Mouse (Mus musculus): Measurements from ENCODE around the gene Sult1a1. TPM values are rescaled to one million over a fixed set of nuclear protein-coding genes. Genes with fewer than 3 reads are reported as not detected.

Gene Sult1a1
- polyA plus RNA-seq (2015; fragmentation: Nextera tagmentation; extraction: Ambion mirVana): 7.5 and 7.6 TPM in 2 replicates

DNA sequence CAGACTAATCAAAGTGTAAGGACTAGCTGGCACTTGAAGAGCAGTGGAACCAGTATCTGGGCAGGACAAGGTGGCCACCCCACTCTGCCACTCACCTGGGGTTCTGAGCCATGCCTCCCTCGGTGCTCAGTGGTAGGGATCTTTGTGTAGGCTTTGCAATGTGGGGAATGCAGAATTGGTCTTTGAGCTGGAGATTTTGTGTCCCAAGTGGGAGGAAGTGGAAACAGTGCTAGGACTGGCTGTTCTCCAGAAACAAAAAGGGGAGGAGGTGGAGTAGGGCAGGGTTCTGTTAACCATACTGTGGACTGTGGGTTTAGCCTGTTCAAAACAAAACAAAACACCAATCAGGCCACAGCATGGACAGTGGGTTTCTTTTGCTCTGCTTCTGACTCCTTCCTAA, at the start of gene Sult1a1:
Sult1a1 (minus strand) TSS at position 226 of the 400 bp plus-strand sequence.
- Histone ChIP-seq H3K27me3 (replicated peaks; ENCODE audit: control insufficient read depth, insufficient read depth, low read length) (no peaks in the 10 kb centered on the region), H3K36me3 (ENCODE audit: control insufficient read depth, insufficient read depth, low read length) (peaks cover 9% of the 10 kb centered on the region; the same call in 1 of the 2 replicates), H3K4me3 (ENCODE audit: low read length) (no peak within 1 kb of the TSS), H3K9me3 (ENCODE audit: control insufficient read depth, low read length) (no peaks in the 10 kb centered on the region), H3K4me1 (ENCODE audit: control insufficient read depth, insufficient read depth, low read length) (no peaks in the 10 kb centered on the region), H3K27ac (ENCODE audit: low read length) (0 out of 2 replicates have a peak within 1 kb of the TSS, but pooled peaks have one; percentile 7), H3K9ac (ENCODE audit: low read depth, low read length) (no peak within 1 kb of the TSS), H3K4me2 (ENCODE audit: low read depth, low read length) (no peak within 1 kb of the TSS)
- peak; percentile 22; the same call in 1 of the 2 replicates for ATAC-seq
- WGBS: 64% methylated on average over 1 of the region's 1 CpGs

GRCm38 (mm10) chr7:126725667-126726066, 49.4 kb upstream of the Sult1a1 start:
- Histone ChIP-seq H3K9ac (ENCODE audit: low read depth, low read length) (no peak overlapping the region), H3K4me2 (ENCODE audit: low read depth, low read length) (no peak overlapping the region), H3K27me3 (replicated peaks; ENCODE audit: control insufficient read depth, insufficient read depth, low read length) (no peaks in the 10 kb centered on the region), H3K4me3 (ENCODE audit: low read length) (no peak overlapping the region), H3K27ac (ENCODE audit: low read length) (no peak overlapping the region), H3K9me3 (ENCODE audit: control insufficient read depth, low read length) (no peaks in the 10 kb centered on the region), H3K4me1 (ENCODE audit: control insufficient read depth, insufficient read depth, low read length) (no peaks in the 10 kb centered on the region), H3K36me3 (ENCODE audit: control insufficient read depth, insufficient read depth, low read length) (no peaks in the 10 kb centered on the region)
- 74% methylated on average over 5 of the region's 5 CpGs for WGBS
- ATAC-seq: no peak

- ATAC-seq: no peak
- H3K36me3 ChIP-seq (ENCODE audit: control insufficient read depth, insufficient read depth, low read length): no peaks in the 10 kb centered on the region
- H3K9ac ChIP-seq (ENCODE audit: low read depth, low read length): no peak overlapping the region
- no peak overlapping the region for H3K4me3 ChIP-seq (ENCODE audit: low read length)
- 68% methylated on average over 3 of the region's 3 CpGs for WGBS
- no peaks in the 10 kb centered on the region for H3K9me3 ChIP-seq (ENCODE audit: control insufficient read depth, low read length)
- H3K27ac ChIP-seq (ENCODE audit: low read length): no peak overlapping the region
- no peaks in the 10 kb centered on the region for H3K4me1 ChIP-seq (ENCODE audit: control insufficient read depth, insufficient read depth, low read length)
- no peak overlapping the region for H3K4me2 ChIP-seq (ENCODE audit: low read depth, low read length)
- H3K27me3 ChIP-seq (replicated peaks; ENCODE audit: control insufficient read depth, insufficient read depth, low read length): no peaks in the 10 kb centered on the region
Measured at GRCm38 (mm10) chr7:126725077-126725476, 48.8 kb upstream of the Sult1a1 start.

DNA sequence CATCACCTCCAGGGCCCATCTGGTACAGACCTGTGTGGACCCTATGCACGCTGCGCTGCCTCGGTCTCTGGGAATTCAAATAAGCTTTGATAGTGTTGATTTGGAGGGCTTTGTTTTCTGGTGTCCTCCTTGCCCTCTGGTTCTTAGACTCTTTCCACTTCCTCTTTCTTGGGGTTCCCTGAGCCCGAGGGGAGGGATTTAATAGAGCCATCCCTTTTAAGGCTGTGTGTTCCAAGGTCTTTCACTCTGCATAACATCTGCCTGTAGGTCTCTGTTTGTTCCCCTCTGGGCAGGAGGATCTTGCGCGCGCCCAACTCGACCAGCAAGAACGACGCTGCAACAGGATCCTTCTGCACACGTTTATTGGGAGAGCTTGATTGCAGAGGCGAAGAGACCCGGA, 45.4 kb upstream of the Sult1a1 start:
- WGBS: 89% methylated on average over 13 of the region's 13 CpGs
- Histone ChIP-seq H3K36me3 (ENCODE audit: control insufficient read depth, insufficient read depth, low read length) (no peaks in the 10 kb centered on the region), H3K4me3 (ENCODE audit: low read length) (no peak overlapping the region)

DNA sequence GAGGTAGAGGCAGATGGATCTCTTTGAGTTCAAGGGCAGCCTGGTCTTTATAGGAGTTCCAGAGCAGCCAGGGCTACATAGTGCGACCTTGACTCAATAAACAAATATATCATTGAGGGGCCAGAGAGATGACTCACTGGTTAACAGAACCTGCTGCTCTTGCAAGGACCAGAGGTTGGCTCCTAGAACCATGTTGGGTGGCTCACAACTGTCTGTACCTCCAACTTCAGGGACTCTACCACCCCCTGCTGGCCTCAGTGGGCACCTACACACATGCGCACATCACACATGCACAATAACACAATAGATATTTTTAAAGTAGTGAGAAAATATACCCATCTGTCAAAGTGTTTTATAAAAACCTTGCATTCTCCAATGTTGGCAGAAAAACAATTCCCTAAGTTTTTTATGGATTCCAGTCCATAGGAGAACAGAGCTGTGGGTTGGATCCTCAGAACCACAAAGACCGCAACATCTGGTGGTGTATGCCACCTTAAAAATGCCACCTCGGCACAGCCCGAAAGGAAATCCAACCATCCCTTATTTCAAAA, 42.6 kb upstream of the Sult1a1 start:
- Histone ChIP-seq H3K9ac (ENCODE audit: low read depth, low read length) (no peak overlapping the region), H3K27ac (ENCODE audit: low read length) (no peak overlapping the region), H3K4me1 (ENCODE audit: control insufficient read depth, insufficient read depth, low read length) (no peaks in the 10 kb centered on the region), H3K4me3 (ENCODE audit: low read length) (no peak overlapping the region), H3K36me3 (ENCODE audit: control insufficient read depth, insufficient read depth, low read length) (no peaks in the 10 kb centered on the region), H3K4me2 (ENCODE audit: low read depth, low read length) (no peak overlapping the region), H3K27me3 (replicated peaks; ENCODE audit: control insufficient read depth, insufficient read depth, low read length) (no peaks in the 10 kb centered on the region), H3K9me3 (ENCODE audit: control insufficient read depth, low read length) (no peaks in the 10 kb centered on the region)
- 91% methylated on average over 5 of the region's 5 CpGs for WGBS
- ATAC-seq: no peak

More for the DNA sequence above, 45.4 kb upstream of the Sult1a1 start:
- Histone ChIP-seq H3K4me2 (ENCODE audit: low read depth, low read length) (no peak overlapping the region), H3K27ac (ENCODE audit: low read length) (no peak overlapping the region), H3K4me1 (ENCODE audit: control insufficient read depth, insufficient read depth, low read length) (no peaks in the 10 kb centered on the region), H3K9me3 (ENCODE audit: control insufficient read depth, low read length) (no peaks in the 10 kb centered on the region), H3K27me3 (replicated peaks; ENCODE audit: control insufficient read depth, insufficient read depth, low read length) (no peaks in the 10 kb centered on the region), H3K9ac (ENCODE audit: low read depth, low read length) (no peak overlapping the region)
- no peak for ATAC-seq

DNA sequence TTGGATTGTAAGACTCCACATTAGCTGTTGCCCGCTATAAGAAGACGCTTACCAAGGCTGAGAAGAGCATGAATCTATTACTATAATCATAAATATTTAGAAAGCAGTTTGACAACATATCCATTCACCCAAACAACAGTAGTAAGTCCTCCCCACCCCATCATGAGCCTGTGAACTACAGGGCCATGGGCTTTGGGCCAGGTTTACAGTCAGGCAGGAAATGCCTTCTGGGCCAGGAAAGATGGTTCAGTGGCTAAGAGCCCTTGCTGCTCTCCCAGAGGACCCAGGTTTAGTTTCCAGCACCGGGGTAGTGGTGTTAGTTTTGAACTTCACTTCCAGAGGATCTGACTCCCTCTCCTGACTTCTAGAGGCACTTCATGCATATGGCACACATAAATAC, 41.3 kb upstream of the Sult1a1 start:
- no peak overlapping the region for H3K27ac ChIP-seq (ENCODE audit: low read length)
- H3K4me1 ChIP-seq (ENCODE audit: control insufficient read depth, insufficient read depth, low read length): no peaks in the 10 kb centered on the region
- H3K36me3 ChIP-seq (ENCODE audit: control insufficient read depth, insufficient read depth, low read length): no peaks in the 10 kb centered on the region
- 64% methylated on average over 3 of the region's 3 CpGs for WGBS
- no peak for ATAC-seq
- H3K9me3 ChIP-seq (ENCODE audit: control insufficient read depth, low read length): no peaks in the 10 kb centered on the region
- H3K4me3 ChIP-seq (ENCODE audit: low read length): no peak overlapping the region
- no peak overlapping the region for H3K4me2 ChIP-seq (ENCODE audit: low read depth, low read length)
- no peaks in the 10 kb centered on the region for H3K27me3 ChIP-seq (replicated peaks; ENCODE audit: control insufficient read depth, insufficient read depth, low read length)
- no peak overlapping the region for H3K9ac ChIP-seq (ENCODE audit: low read depth, low read length)

- H3K9me3 ChIP-seq (ENCODE audit: control insufficient read depth, low read length): no peaks in the 10 kb centered on the region
- H3K4me2 ChIP-seq (ENCODE audit: low read depth, low read length): no peak overlapping the region
- H3K27me3 ChIP-seq (replicated peaks; ENCODE audit: control insufficient read depth, insufficient read depth, low read length): no peaks in the 10 kb centered on the region
- no peak for ATAC-seq
- no peak overlapping the region for H3K9ac ChIP-seq (ENCODE audit: low read depth, low read length)
- H3K27ac ChIP-seq (ENCODE audit: low read length): no peak overlapping the region
- H3K4me3 ChIP-seq (ENCODE audit: low read length): no peak overlapping the region
- H3K4me1 ChIP-seq (ENCODE audit: control insufficient read depth, insufficient read depth, low read length): no peaks in the 10 kb centered on the region
- WGBS: 86% methylated on average over 4 of the region's 4 CpGs
- H3K36me3 ChIP-seq (ENCODE audit: control insufficient read depth, insufficient read depth, low read length): no peaks in the 10 kb centered on the region
Measured at GRCm38 (mm10) chr7:126715679-126716078, 39.4 kb upstream of the Sult1a1 start.

- H3K27ac ChIP-seq (ENCODE audit: low read length): no peak overlapping the region
- H3K4me1 ChIP-seq (ENCODE audit: control insufficient read depth, insufficient read depth, low read length): no peaks in the 10 kb centered on the region
Measured at GRCm38 (mm10) chr7:126711910-126712309, 35.7 kb upstream of the Sult1a1 start.

GRCm38 (mm10) chr7:126710266-126710665, 34.0 kb upstream of the Sult1a1 start:
- Histone ChIP-seq H3K27me3 (replicated peaks; ENCODE audit: control insufficient read depth, insufficient read depth, low read length) (no peaks in the 10 kb centered on the region; the same call in 1 of the 2 replicates), H3K9ac (ENCODE audit: low read depth, low read length) (no peak overlapping the region), H3K36me3 (ENCODE audit: control insufficient read depth, insufficient read depth, low read length) (no peaks in the 10 kb centered on the region), H3K9me3 (ENCODE audit: control insufficient read depth, low read length) (no peaks in the 10 kb centered on the region), H3K4me1 (ENCODE audit: control insufficient read depth, insufficient read depth, low read length) (no peaks in the 10 kb centered on the region), H3K4me3 (ENCODE audit: low read length) (no peak overlapping the region), H3K27ac (ENCODE audit: low read length) (no peak overlapping the region), H3K4me2 (ENCODE audit: low read depth, low read length) (no peak overlapping the region)
- 71% methylated on average over 4 of the region's 4 CpGs for WGBS
- no peak for ATAC-seq

More at GRCm38 (mm10) chr7:126711910-126712309, 35.7 kb upstream of the Sult1a1 start:
- 72% methylated on average over 3 of the region's 3 CpGs for WGBS
- Histone ChIP-seq H3K36me3 (ENCODE audit: control insufficient read depth, insufficient read depth, low read length) (no peaks in the 10 kb centered on the region), H3K9me3 (ENCODE audit: control insufficient read depth, low read length) (no peaks in the 10 kb centered on the region), H3K4me2 (ENCODE audit: low read depth, low read length) (no peak overlapping the region), H3K9ac (ENCODE audit: low read depth, low read length) (no peak overlapping the region), H3K27me3 (replicated peaks; ENCODE audit: control insufficient read depth, insufficient read depth, low read length) (no peaks in the 10 kb centered on the region), H3K4me3 (ENCODE audit: low read length) (no peak overlapping the region)
- ATAC-seq: no peak

All from intestine, embryonic 16.5 days (tissue).